Mouse (Mus musculus) limb, embryonic 12.5 days (tissue): ENCODE results near the gene Zfp563. TPM values are rescaled to one million over a fixed set of nuclear protein-coding genes. Genes with fewer than 3 reads are reported as not detected.

Experiments
- polyA plus RNA-seq: library from polyadenylated mRNA; unstranded; fragments of >200 nt; fragmentation: Nextera tagmentation; extraction: Ambion mirVana; gene quantifications from 2 replicates; pipeline ENCODE4 v1.2.1, GENCODE M21; 2016

Gene Zfp563
- polyA plus RNA-seq, 1 experiment from 2014 or later: 12.3 TPM

Other genes with a start within 250 kb of the Zfp563 start
- gene Zfp870, start 197.7 kb upstream of the Zfp563 start, polyA plus RNA-seq: 8.8 and 9.8 TPM in 2 replicates
- not detected in 2 replicates for gene Cyp4f14, start 172.0 kb upstream of the Zfp563 start, polyA plus RNA-seq
- gene Cyp4f13, start 141.9 kb upstream of the Zfp563 start, polyA plus RNA-seq: 6.6 and 8.5 TPM in 2 replicates
- gene Zfp472, start 123.5 kb upstream of the Zfp563 start, polyA plus RNA-seq: 12.0 and 13.1 TPM in 2 replicates
- 15.2 and 16.1 TPM in 2 replicates for gene Zfp952, start 96.2 kb upstream of the Zfp563 start, polyA plus RNA-seq
- 18.2 and 18.9 TPM in 2 replicates for gene Zfp763, start 55.9 kb upstream of the Zfp563 start, polyA plus RNA-seq
- gene 4921501E09Rik, start 21.3 kb upstream of the Zfp563 start, polyA plus RNA-seq: not detected in 2 replicates
- not detected in 2 replicates for gene Morc2b, start 50.4 kb downstream of the Zfp563 start, polyA plus RNA-seq
- not detected in 2 replicates for gene Olfr55, start 79.1 kb downstream of the Zfp563 start, polyA plus RNA-seq
- not detected in 2 replicates for gene Olfr239, start 102.0 kb downstream of the Zfp563 start, polyA plus RNA-seq
- gene Olfr1564, start 132.4 kb downstream of the Zfp563 start, polyA plus RNA-seq: not detected in 2 replicates
- 19.5 and 20.3 TPM in 2 replicates for gene Zfp955a, start 165.8 kb downstream of the Zfp563 start, polyA plus RNA-seq
- gene Olfr63, start 175.4 kb downstream of the Zfp563 start, polyA plus RNA-seq: 0.04 TPM in 1 of 2 replicates, not detected in the other
- 13.4 and 14.1 TPM in 2 replicates for gene Zfp955b, start 200.2 kb downstream of the Zfp563 start, polyA plus RNA-seq